Mouse (Mus musculus) ES-E14 (cell line): ENCODE data around the gene Gm17571. TPM values are rescaled to one million over a fixed set of nuclear protein-coding genes. Genes with fewer than 3 reads are reported as not detected.

Experiments
- DNase-seq: peaks from one replicate; pipeline ENCODE4 v3.0.0-alpha.2; 2013; ENCODE audit warnings: low read depth, low spot score
- H3K27ac ChIP-seq: 2 replicates; pipeline ENCODE4 v1.5.1; 2012; ENCODE audit warnings: low read depth, mild to moderate bottlenecking, low read length, moderate library complexity, mixed read lengths; ENCODE audit not compliant: poor library complexity, insufficient read depth, severe bottlenecking
- H3K36me3 ChIP-seq: 2 replicates; pipeline ENCODE4 v1.6.1; 2012; ENCODE audit warnings: mild to moderate bottlenecking, low read length, moderate library complexity, mixed read lengths; ENCODE audit not compliant: control insufficient read depth, poor library complexity, insufficient read depth, severe bottlenecking
- H3K4me1 ChIP-seq, 2 experiments: fragments of 150-350 bp in 1 of 2; sonication (generic) in 1 of 2; 2 replicates each; pipeline ENCODE4 v1.6.1; 2012; ENCODE audit warnings: low read length in 2 of 2, mild to moderate bottlenecking in 1 of 2, mixed read lengths in 1 of 2; ENCODE audit not compliant: control insufficient read depth in 2 of 2, insufficient read depth in 2 of 2, poor library complexity in 1 of 2
- H3K4me3 ChIP-seq, 2 experiments: fragments of 150-350 bp in 1 of 2; sonication (generic) in 1 of 2; 2 replicates each; pipeline ENCODE4 v1.5.1; 2012; ENCODE audit warnings: low read length in 2 of 2, low read depth in 1 of 2, mild to moderate bottlenecking in 1 of 2, mixed read lengths in 1 of 2; ENCODE audit not compliant: insufficient read depth in 1 of 2, poor library complexity in 1 of 2, severe bottlenecking in 1 of 2
- H3K9ac ChIP-seq: 2 replicates; pipeline ENCODE4 v1.6.1; 2012; ENCODE audit warnings: low read depth, mild to moderate bottlenecking, low read length, mixed read lengths; ENCODE audit not compliant: poor library complexity, insufficient read depth, severe bottlenecking
- H3K9me3 ChIP-seq: fragments of 150-350 bp; sonication (generic); 2 replicates; pipeline ENCODE4 v1.6.1; 2012; ENCODE audit warnings: low read depth, mild to moderate bottlenecking, low read length; ENCODE audit not compliant: control insufficient read depth, insufficient read depth
- CHD2 ChIP-seq: IDR thresholded peaks from 2 replicates; pipeline ENCODE4 v1.6.1; 2014; ENCODE audit warnings: mild to moderate bottlenecking, low read depth, low read length, inconsistent platforms
- HCFC1 ChIP-seq: IDR thresholded peaks from 2 replicates; pipeline ENCODE4 v1.6.1; 2012; ENCODE audit warnings: low read length, inconsistent platforms, borderline replicate concordance; ENCODE audit not compliant: insufficient read depth
- MAFK ChIP-seq: IDR thresholded peaks from 2 replicates; pipeline ENCODE4 v1.6.1; 2014; ENCODE audit warnings: mild to moderate bottlenecking, low read depth, low read length, inconsistent platforms; ENCODE audit not compliant: insufficient read depth
- ZC3H11A ChIP-seq: IDR thresholded peaks from 2 replicates; pipeline ENCODE4 v1.6.1; 2012; ENCODE audit warnings: low read depth, mild to moderate bottlenecking, inconsistent platforms, low read length, borderline replicate concordance
- ZNF384 ChIP-seq: IDR thresholded peaks from 2 replicates; pipeline ENCODE4 v1.6.1; 2012; ENCODE audit warnings: low read depth, low read length, inconsistent platforms
- in situ Hi-C, 2 experiments: fragments of 600-800 bp; cut with MboI; formaldehyde crosslinking; loops; one replicate each; pipeline ENCODE4 v1.15.1; 2025; ENCODE audit warnings: low sequenced_read_pairs in 2 of 2, inconsistent platforms in 1 of 2; ENCODE audit not compliant: unreplicated experiment in 2 of 2
- total RNA-seq: library from RNA; depleted of rRNA; stranded (reverse); fragments of 300-350 nt; gene quantifications from 2 replicates; pipeline ENCODE4 v1.2.3, GENCODE M21; 2012; rRNA removed

The Gm17571 gene
- total RNA-seq = not detected in 2 replicates

GRCm38 (mm10) chr9:13446703-13447285 lies at the start of gene Gm17571:
Gm17571 (minus strand) TSS chr9:13446753.
- no peak for TF ChIP-seq MAFK
- TF ChIP-seq ZNF384 = no peak
- TF ChIP-seq CHD2 = no peak
- no peak for TF ChIP-seq ZC3H11A
- no peak for TF ChIP-seq HCFC1
- Histone ChIP-seq H3K27ac (no peak within 1 kb of the TSS), H3K9me3 (no peaks in the 10 kb centered on the region), H3K4me1 (no peaks in the 10 kb centered on the region), H3K9ac (no peak within 1 kb of the TSS), H3K36me3 (no peaks in the 10 kb centered on the region), H3K4me3 (no peak within 1 kb of the TSS)
- no peak for DNase-seq
- in situ Hi-C loops = no loop called here

- no peak for TF ChIP-seq ZC3H11A
- no peak for TF ChIP-seq HCFC1
- no peak for TF ChIP-seq MAFK
- no peak for TF ChIP-seq CHD2
- TF ChIP-seq ZNF384 = no peak
- in situ Hi-C loops = no loop called here
- Histone ChIP-seq H3K4me1 (peaks cover 2 to 3% of the 10 kb centered on the region in 2 experiments; a peak in 1 of 4 replicates), H3K9me3 (no peaks in the 10 kb centered on the region), H3K27ac (no peak overlapping the region), H3K36me3 (no peaks in the 10 kb centered on the region), H3K4me3 (no peak overlapping the region), H3K9ac (no peak overlapping the region)
- DNase-seq = no peak
These were observed 49.0 kb upstream of the Gm17571 start for GRCm38 (mm10) chr9:13495530-13495929.

GRCm38 (mm10) chr9:13493746-13494145 lies 47.2 kb upstream of the Gm17571 start:
- Histone ChIP-seq H3K4me1 (peaks cover 2 to 3% of the 10 kb centered on the region in 2 experiments; a peak in 1 of 4 replicates), H3K36me3 (no peaks in the 10 kb centered on the region), H3K27ac (no peak overlapping the region), H3K4me3 (no peak overlapping the region), H3K9ac (no peak overlapping the region), H3K9me3 (no peaks in the 10 kb centered on the region)
- DNase-seq = no peak
- no peak for TF ChIP-seq CHD2
- TF ChIP-seq MAFK = no peak
- TF ChIP-seq ZNF384 = no peak
- TF ChIP-seq ZC3H11A = no peak
- TF ChIP-seq HCFC1 = no peak
- in situ Hi-C loops = no loop called here

- Histone ChIP-seq H3K4me3 (no peak overlapping the region), H3K9me3 (no peaks in the 10 kb centered on the region), H3K4me1 (peaks cover 0 to 2% of the 10 kb centered on the region in 2 experiments; a peak in 1 of 4 replicates), H3K36me3 (no peaks in the 10 kb centered on the region), H3K27ac (no peak overlapping the region), H3K9ac (no peak overlapping the region)
- TF ChIP-seq MAFK (no peak), ZNF384 (no peak), CHD2 (no peak), HCFC1 (no peak), ZC3H11A (no peak)
- no peak for DNase-seq
- in situ Hi-C loops = no loop called here
These were observed 46.3 kb upstream of the Gm17571 start for GRCm38 (mm10) chr9:13492807-13493206.
